Mouse (Mus musculus) neutrophil, adult 83 days (primary cell): ENCODE results near the gene Moxd1. TPM values are rescaled to one million over a fixed set of nuclear protein-coding genes. Genes with fewer than 3 reads are reported as not detected.

ENCODE experiments used
- total RNA-seq, 2 experiments: library from RNA; stranded (reverse); gene quantifications; one replicate each; pipeline ENCODE4 v1.2.4; 2023

Moxd1 gene
- not detected for total RNA-seq

GRCm38 (mm10) chr10:24223449-24224143 lies at the start of gene Moxd1:
TSS of gene Moxd1 (plus strand) at chr10:24223517.

Other genes starting within 250 kb of the Moxd1 start
- gene Taar6, start 237.9 kb upstream of the Moxd1 start, total RNA-seq = not detected
- not detected for gene Taar7a, start 230.0 kb upstream of the Moxd1 start, total RNA-seq
- not detected for gene Taar7b, start 223.6 kb upstream of the Moxd1 start, total RNA-seq
- gene Taar7d, start 196.3 kb upstream of the Moxd1 start, total RNA-seq = not detected
- gene Taar7e, start 185.9 kb upstream of the Moxd1 start, total RNA-seq = not detected
- not detected for gene Taar7f, start 174.0 kb upstream of the Moxd1 start, total RNA-seq
- gene Taar8a, start 147.0 kb upstream of the Moxd1 start, total RNA-seq = not detected
- not detected for gene Taar8b, start 131.2 kb upstream of the Moxd1 start, total RNA-seq
- not detected for gene Taar8c, start 121.6 kb upstream of the Moxd1 start, total RNA-seq
- gene Taar9, start 114.0 kb upstream of the Moxd1 start, total RNA-seq = not detected
- gene Stx7, start 74.2 kb upstream of the Moxd1 start, total RNA-seq = 100 to 1,000 TPM in 1 of 2 experiments, 10 to 100 TPM in 1; 87.1 to 111 TPM